Mouse (Mus musculus) right cerebral cortex, postnatal 10 days (tissue): ENCODE results near the gene Cep170b.

Source experiments
- DNase-seq, 2 experiments: peaks; one replicate each; pipeline ENCODE4 v3.0.0; 2021; ENCODE audit warnings: low spot score in 2 of 2

Cep170b gene

DNA sequence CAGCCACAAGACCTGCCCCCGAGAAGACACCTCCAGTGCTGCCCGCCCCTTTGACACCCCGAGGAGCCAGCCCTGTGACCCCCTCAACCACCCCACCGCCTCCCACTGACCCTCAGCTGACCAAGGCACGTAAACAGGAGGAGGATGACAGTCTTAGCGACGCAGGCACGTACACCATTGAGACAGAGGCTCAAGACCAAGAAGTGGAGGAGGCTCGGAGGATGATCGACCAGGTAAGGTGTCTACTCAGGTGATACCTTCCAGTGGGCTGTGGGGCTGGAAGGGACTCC lies 16.3 kb downstream of the Cep170b start:
- no peak for DNase-seq

DNA sequence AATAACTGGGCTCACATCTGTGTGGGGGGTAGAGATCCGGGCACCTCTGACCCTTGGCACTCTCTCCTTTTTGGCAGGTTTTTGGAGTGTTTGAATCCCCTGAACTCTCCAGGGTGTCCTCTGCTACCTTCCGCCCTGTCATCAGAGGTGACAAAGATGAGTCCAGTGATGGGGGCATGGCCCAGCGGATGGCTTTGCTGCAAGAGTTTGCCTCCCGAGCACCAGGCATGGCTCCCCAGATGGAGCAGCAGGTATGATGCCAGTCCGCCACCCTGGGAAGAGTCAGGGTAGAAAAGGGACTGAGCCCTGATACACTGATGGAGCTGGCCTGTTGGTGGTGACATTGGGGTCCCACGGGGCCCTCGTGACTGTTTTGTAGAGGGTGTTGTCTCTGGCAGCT lies 16.8 kb downstream of the Cep170b start:
- DNase-seq = no peak

DNA sequence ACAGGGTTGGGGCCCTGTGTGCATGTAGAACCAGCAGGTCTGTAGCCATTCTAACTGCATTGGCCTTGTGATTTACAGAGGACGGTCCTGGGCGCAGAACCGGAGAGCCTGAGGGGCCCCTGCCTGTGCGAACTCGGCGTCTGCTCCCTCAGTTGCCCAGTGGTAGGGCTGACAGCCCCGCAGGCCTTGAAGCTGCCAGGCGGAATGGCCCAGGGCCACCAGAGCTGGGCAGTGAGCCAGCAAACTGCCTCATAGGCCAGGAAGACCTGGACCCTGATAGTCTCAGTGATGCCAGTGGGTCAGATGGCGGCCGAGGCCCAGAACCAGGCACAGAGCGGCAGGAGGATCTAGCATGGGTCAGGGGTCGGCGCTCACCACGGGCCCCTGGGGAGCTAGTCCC lies 17.5 kb downstream of the Cep170b start:
- DNase-seq = peak; percentile 82 to 86

DNA sequence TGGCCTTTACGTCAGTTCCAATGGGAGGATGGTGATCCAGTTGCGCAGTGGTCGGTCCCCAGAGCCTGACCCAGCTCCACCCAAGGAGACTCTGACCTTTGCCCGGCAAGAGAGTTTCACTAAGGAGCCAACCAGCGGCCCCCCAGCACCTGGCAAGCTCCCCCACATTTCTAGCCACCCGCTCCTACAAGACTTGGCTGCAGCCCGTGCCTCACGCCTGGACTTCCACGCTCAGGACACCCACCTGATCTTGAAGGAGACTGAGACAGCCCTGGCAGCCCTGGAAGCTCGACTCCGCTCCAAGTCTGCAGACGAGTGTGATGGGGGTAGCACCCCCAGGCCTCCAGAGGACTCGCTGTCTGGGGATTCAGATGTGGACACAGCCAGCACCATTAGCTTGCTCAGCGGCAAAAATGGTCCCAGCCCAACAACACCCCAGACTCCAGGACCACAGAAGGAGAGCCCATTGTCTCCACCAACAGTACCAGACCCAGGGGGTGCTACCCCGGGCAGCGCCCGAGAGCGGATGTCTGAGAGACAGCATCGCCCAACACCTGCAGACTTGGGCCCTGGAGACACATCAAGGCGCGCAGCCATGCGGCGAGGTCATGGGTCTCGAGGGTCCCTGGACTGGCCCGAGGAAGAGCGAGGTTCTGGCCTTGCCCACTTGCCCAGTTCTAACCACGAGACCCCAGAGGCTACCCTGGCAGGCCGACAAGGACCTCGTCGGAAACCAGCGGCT lies 18.2 kb downstream of the Cep170b start:
- no peak for DNase-seq

DNA sequence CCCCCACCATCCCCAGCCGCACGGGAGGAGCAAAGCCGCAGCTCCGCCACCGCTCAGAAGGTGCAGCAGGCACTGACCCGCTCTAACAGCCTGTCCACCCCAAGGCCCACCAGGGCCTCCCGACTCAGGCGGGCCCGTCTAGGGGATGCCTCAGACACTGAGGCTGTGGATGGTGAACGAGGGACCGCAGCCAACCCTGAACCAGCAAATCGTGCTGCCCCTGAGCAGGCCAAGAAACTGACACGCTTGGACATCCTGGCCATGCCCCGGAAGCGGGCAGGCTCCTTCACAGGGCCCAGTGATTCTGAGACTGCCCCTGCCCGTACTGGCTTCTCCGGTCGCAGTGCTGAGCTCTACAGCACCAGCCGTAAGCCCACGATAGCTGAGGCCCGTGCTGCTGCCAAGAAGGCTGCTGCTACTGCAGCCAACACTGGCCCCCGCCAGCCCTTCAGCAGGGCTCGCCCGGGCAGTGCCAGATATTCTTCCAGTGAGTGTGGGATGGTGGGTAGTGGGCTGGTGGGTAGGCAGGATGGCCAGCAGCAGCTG lies 18.8 kb downstream of the Cep170b start:
- no peak for DNase-seq

DNA sequence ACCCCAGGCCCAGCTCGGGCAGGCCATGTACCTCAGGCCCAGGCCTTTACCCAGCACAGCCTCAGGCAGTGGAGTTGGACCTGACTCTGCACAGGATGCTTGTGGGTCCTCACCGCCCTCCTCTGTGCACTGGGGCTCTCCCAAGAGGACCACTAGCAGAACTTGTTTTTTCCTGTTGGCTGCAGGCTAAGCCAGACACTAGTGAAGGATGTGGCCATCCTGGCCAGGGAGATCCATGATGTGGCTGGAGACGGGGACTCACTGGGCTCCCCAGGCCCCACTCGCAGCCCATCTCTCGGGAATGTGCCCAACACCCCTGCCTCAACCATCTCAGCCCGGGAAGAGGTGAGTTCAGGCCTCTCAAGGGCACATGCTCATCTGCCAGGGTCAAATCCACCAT lies 22.5 kb downstream of the Cep170b start:
- no peak for DNase-seq

DNA sequence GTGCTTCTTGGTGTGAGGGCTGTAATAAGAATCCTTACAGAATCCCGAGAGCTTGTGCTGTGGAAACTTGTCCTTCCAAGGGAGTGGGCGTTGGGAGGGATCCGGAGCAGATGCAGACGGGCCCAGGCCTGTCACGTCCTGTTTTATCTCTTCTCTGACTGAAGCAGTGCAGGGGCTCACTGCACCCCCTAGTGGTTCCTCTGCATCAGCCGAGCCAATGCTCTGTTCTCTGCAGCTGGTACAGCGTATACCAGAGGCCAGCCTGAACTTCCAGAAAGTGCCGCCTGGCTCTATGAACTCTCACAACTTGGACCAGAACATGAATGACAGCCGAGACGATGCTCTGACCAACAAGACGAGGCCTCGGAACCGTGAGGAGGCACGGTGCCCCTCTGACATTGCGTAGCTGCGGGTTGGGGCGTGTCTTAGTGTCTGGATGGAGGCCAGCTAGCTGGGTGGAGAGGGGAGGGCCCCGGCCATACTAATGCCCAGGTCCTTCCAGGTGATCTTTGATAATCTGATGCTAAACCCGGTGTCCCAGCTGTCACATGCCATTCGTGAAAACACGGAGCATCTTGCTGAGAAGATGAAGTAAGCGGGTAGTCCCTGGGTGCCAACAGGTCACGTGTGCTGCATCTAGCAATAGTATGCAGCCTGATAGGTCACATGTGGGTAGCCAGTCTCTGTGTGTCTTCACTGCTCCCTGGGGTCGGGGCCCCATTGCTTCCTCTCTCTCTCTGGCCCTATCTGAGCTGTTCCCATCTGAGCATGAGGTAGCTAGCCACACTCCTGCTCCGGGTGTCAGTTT lies 23.1 kb downstream of the Cep170b start:
- DNase-seq = peak; percentile 89 to 91

DNA sequence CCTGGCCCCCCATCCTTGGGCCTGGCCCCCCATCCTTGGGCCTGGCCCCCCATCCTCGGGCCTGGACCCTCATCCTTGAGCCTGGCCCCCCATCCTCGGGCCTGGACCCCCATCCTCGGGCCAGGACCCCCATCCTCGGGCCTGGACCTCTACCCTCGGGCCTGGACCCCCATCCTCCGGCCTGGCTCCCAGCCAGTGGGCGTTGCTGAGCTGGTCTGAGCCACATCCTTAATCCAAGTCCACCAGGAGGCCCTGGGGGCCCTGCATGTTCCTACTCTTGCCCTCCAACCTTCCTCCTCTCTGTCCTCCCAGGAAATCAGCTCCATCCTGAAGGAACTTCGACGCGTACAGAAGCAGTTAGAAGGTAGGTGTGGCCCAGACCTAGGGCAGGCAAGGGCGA lies 24.0 kb downstream of the Cep170b start:
- peak in 1 of 2 experiments; percentile 30 for DNase-seq

DNA sequence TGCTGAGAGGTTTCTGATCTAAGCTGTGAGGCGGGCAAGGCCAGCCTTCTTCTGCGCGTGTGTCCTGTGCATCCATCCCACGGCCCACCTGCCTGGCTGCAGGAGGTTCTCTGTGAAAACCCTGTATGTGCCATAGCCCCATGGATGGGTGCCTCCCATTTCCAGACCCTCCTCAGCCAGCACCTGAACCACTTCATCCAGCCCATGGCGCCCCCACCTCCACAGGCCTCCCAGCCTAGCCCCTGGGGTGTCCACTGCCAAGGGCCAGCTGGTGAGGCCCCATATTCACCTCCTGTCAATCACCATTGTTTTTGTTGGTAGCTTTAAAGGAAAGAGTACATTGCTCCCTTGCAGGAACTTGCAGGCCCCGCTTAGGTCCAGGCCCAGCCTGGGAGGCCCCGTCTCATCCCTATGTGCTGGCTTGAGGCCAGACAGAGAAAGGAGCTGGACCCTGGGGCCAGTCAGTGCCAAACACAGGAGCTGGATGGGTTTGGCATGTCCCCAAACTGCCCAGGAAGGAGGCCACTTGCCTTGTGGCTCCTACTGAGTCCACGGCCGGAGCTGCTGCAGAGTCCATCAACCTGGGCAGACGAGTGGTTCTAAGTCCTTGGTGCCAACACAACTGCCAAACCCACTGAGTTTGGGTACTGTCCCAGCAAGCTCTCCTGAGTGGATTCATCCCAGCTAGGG lies 24.8 kb downstream of the Cep170b start:
- peak in 1 of 2 experiments; percentile 41 for DNase-seq

DNA sequence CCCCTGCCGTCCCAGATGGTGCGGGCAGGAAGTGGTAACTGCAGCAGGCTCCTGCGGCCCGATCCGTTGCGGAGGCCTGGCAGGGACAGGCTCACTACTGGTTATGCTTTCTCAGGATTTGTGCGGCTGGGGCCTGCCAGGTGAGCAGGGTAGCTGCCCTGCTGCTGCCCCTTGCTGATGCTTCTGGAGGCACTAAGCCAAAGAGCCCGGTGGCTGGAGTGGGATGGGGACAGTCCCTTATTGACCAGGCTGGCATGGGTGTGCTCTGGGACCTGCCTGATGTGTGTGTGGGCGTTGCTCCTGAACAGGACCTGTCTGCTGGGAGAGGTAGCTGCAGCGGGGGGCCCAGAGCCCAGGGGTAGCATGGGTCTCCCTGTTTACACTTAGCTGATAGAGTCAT lies 25.5 kb downstream of the Cep170b start:
- DNase-seq = peak in 1 of 2 experiments; percentile 32

DNA sequence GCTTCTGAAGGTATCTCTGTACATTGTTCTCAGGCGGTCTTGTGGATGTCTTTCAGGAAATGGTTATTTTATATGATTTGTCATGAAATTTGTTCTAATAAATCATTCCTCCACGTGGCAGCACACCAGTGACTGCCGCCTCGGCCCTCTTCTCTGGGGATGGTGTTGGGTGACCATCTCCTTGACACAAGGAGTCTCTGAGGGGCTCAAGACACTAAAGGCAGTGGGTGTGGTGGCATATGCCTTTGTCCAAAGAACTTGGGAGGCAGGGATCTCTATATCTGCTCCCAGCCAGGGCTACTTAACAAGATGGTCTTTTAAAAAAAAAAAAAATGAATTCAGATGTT lies 26.2 kb downstream of the Cep170b start:
- DNase-seq = no peak

DNA sequence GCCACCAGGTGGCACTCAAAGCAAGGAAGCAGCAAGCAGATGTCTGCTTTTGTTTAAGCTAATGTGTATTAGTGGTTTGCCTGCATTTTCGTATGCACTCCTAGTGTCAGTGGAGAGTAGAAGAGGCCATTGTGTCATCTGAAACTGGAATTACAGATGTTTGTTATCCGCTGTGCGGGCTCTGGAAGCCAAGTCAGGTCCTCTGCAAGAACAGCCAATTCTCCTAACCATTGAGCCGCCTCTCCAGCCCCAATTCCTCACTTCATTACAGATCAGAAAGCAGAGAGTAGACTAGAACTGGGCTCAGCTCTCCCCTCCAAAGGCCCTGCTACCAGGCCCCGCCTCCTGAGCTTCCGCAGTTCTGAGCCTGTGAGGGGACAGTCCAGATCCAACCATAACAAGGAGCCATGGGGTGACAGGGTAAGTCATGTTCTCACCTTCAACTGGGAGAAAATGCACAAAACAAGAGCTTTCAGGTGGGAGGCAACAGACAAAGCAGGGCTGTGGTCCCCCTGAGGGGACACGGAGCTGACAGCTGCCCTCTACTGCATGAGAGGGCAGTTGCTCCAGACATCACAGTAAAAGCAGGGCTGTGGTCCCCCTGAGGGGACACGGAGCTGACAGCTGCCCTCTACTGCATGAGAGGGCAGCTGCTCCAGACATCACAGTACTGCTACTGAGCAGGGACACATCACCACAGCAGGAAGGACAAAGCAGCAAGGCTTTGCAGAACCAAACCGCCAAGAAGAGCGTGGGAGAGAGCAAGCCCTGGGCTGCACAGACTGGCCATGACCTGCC lies 26.8 kb downstream of the Cep170b start:
- DNase-seq = peak in 1 of 2 experiments; percentile 59

DNA sequence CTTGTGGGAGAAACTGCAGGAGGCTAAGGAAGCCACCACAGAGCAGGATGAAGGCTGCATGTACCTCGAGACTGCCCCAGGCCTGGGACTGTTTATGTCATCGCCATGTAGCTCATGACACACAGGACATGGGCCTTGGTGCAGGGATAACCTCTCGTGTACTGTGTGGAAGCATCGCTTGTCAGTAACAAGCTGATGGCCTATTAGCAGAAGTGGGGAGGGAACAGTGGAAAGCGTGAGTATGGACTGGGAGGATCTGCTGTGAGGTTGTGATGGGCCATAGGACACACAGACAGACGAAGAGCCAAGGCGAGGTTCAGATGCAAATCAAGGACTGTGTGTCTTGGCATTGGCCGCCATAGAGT lies 27.3 kb downstream of the Cep170b start:
- DNase-seq = no peak

DNA sequence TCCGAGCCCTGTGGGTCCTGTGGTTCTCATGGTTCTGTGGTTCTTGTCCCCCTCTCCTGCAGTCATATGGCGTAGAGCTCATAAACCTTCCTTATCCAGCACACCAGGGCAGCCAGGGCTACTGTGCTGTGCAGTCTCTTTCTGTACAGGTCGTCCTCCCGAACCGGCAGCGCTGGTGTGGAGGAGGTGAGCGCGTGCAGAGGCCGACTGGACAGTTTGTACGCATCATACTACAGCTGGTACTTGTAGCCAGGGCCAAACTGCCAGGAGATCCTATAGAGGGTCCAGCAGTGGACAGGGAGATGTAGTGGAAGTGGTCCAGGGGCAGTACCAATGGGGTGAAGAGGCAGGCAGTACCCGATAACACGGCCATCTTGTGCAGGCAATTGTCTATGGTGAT lies 30.7 kb downstream of the Cep170b start:
- no peak for DNase-seq

DNA sequence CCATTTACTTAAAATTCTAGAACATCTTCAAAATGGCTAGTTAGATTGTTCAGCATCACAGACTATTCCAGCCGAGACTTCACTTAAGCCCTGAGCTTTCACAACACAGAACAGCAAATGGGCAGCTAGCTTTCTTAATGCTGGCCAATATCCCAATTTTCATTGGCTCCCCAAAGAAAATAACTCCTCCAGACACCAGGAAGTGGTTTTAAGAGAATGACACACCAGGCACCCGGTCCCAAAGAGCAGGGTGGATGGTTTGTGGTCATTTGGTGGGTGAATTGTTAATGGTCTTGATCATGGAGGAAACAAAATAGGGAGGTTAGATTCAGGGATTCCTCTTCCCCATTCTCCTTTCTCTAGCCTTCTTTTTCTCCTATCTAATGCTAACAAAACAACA lies 32.1 kb downstream of the Cep170b start:
- DNase-seq = no peak

DNA sequence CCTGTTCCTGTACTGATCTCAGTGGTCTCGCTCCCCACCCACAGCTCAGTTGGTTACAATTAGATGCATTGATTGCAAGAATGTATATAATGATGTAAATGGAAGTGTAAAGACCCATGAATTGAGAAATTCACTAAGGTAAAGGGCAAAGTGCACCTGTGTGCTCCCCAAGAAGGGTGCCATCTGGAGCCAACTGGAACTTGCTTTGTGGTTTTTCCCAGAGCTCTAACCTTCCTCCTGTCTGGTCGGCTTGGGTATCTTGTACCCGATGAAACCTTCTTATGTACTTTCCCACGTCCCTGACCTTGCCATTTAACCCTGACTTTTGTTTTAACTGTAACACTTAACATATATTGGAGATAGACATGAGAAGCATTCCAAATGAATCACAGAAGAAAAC lies 35.6 kb downstream of the Cep170b start:
- DNase-seq = peak in 1 of 2 experiments; percentile 13

DNA sequence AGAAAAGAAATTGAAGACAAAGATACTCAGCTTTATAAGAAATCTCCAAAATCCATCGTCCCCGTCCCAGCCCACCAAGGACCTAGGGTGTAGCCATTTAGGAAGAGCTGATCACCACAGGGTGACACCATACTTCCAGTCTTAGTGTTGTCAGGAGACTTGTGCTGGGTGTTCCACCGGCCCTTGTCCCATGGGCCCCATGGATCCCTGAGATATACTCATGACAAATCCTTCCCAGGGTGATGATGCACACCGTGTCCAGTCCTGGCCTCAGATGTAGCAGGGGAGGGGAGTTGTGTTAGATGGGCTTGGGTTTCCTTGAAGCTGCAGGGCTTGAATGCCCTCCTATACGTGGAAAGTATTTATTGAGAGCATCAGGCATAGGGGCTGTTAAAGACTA lies 37.6 kb downstream of the Cep170b start:
- DNase-seq = peak in 1 of 2 experiments; percentile 11

DNA sequence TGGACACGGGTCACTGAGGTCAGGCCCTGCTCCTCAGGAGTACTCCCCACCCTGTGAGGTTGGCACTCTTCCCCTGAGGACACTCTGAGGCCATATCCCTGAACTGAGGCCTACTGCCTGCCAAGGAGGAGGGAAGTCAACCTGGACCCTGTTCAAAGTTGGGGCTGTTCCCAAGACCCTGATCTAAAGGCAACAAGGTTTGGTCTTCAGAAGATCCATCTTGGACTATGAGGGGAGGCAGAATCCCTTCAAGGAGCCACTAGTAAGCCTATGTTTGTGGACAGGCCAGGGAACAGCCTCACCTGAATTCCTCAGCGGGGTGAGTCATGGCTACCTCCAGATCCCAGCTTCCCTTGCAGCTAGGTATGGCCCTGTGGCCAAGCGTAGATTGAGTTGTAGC lies 39.2 kb downstream of the Cep170b start:
- peak; percentile 17 to 21 for DNase-seq

DNA sequence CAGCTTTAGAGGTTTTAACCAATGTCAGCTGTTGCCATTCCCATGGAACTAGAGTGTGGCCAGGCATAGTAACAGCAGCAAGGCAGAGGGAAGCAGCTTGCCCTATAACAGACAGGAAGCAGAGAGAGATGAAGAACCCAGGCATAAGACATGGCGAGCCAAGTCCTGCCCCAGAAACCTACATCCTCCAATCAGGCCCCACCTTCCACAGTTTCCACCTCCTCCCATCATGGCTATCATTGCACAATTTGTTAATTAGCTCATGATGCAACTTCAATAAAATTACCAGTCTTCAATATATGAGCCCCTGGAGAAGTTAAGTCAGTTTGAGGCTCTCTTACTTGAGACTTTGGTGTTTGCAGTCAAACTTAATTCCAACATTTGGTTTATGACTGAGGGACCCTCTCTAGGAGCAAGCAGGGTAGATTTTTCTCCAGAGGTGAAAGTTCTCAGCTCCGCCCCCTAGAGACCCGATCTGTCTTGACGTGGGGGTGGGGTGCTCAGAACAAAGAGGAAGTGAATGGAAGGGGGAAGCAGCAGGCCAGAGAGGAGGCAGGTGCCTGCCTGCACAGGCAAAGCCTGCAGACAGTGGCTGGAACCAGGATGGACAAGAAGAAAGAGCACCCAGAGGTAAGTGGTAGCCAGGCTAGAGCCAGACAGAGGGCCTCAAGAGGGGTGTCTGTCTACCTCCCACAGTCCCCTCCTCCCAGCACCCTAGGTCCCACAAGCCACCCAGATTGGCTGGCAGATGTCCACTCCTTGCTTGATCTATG lies 40.1 kb downstream of the Cep170b start, which contains the start of gene Pld4:
Gene Pld4 (plus strand): TSS at position 502 of the 773 bp plus-strand sequence.
- DNase-seq = peak; percentile 51 to 54

DNA sequence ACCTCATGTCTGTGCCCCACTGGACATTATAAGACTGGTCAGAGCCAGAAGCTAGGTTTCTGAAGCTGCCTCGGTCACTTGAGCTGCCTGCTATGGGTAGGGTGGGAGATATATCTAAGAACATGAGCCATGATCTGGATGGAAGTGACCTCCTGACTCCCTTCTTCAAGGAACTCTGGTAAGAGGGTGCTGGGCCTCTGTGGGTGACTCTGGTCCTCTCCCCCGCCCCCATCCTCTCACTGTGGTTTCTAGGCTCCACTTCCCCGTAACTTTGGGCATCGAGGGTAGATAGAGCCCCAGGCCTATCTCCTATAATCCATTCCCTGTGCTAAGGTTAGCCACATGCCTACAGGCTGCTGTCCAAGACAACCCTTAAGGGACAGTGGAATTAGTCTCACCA lies 41.2 kb downstream of the Cep170b start:
- peak; percentile 18 to 26 for DNase-seq

DNA sequence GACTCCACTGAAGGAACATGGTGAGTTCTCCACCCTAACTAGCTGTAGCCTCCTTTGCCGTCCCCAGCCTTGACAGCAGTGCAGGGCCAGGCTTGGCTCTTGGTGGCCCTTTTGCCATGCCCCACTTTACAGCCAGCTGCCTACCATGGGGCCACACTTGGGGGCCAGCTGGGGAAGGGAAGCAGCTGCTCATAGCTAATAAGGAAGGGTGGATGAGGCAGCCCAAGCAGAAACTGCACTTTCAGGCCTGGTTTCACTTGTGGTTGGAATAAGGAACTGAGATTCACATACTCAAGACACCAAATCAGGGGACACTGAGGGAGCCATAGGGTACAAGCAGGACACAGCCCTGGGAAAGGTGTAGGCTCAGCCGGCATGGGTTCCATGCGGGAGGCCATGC lies 41.8 kb downstream of the Cep170b start:
- DNase-seq = peak; percentile 47 to 50
